Mouse (Mus musculus): ENCODE results near the gene Arsk. TPM values are rescaled to one million over a fixed set of nuclear protein-coding genes. Genes with fewer than 3 reads are reported as not detected.
A peak's percentile ranks its signal among the peaks of the same experiment; 100 is the strongest.

The Arsk gene
- polyA plus RNA-seq, 1 experiment = not detected

GRCm38 (mm10) chr13:76074323-76074722, 24.1 kb downstream of the Arsk start:
- Histone ChIP-seq H3K4me3 (ENCODE audit: insufficient read depth, low read depth, low read length) (no peak overlapping the region), H3K27ac (ENCODE audit: insufficient read depth, low read depth, low read length) (no peak overlapping the region), H3K4me1 (ENCODE audit: control insufficient read depth, insufficient read depth, low read length) (no peaks in the 10 kb centered on the region)
- TF ChIP-seq POLR2A (IDR thresholded peaks at IDR 0.05; ENCODE audit: insufficient read depth, low read depth, low read length) (no peak), CTCF (IDR thresholded peaks at IDR 0.05; ENCODE audit: insufficient read depth, low read depth, low read length) (no peak)
- 85% methylated on average over 1 of the region's 1 CpGs for WGBS

- 88% methylated on average over 13 of the region's 13 CpGs for WGBS
- no peaks in the 10 kb centered on the region for H3K4me1 ChIP-seq (ENCODE audit: control insufficient read depth, insufficient read depth, low read length)
- TF ChIP-seq CTCF (IDR thresholded peaks at IDR 0.05; ENCODE audit: insufficient read depth, low read depth, low read length) (no peak), POLR2A (IDR thresholded peaks at IDR 0.05; ENCODE audit: insufficient read depth, low read depth, low read length) (no peak)
- H3K4me3 ChIP-seq (ENCODE audit: insufficient read depth, low read depth, low read length) = no peak overlapping the region
- no peak overlapping the region for H3K27ac ChIP-seq (ENCODE audit: insufficient read depth, low read depth, low read length)
Measured at GRCm38 (mm10) chr13:76064363-76064945, 34.0 kb downstream of the Arsk start.

GRCm38 (mm10) chr13:76063548-76063947, 34.9 kb downstream of the Arsk start:
- H3K27ac ChIP-seq (ENCODE audit: insufficient read depth, low read depth, low read length) = no peak overlapping the region
- H3K4me1 ChIP-seq (ENCODE audit: control insufficient read depth, insufficient read depth, low read length) = no peaks in the 10 kb centered on the region
- TF ChIP-seq POLR2A (IDR thresholded peaks at IDR 0.05; ENCODE audit: insufficient read depth, low read depth, low read length) (no peak), CTCF (IDR thresholded peaks at IDR 0.05; ENCODE audit: insufficient read depth, low read depth, low read length) (no peak)
- WGBS = 90% methylated on average over 4 of the region's 4 CpGs
- H3K4me3 ChIP-seq (ENCODE audit: insufficient read depth, low read depth, low read length) = no peak overlapping the region

GRCm38 (mm10) chr13:76062569-76062968, 35.9 kb downstream of the Arsk start:
- WGBS = 94% methylated on average over 3 of the region's 3 CpGs
- TF ChIP-seq CTCF (IDR thresholded peaks at IDR 0.05; ENCODE audit: insufficient read depth, low read depth, low read length) (no peak), POLR2A (IDR thresholded peaks at IDR 0.05; ENCODE audit: insufficient read depth, low read depth, low read length) (no peak)
- Histone ChIP-seq H3K4me1 (ENCODE audit: control insufficient read depth, insufficient read depth, low read length) (no peaks in the 10 kb centered on the region), H3K27ac (ENCODE audit: insufficient read depth, low read depth, low read length) (no peak overlapping the region), H3K4me3 (ENCODE audit: insufficient read depth, low read depth, low read length) (no peak overlapping the region)

GRCm38 (mm10) chr13:76062126-76062525, 36.3 kb downstream of the Arsk start:
- H3K4me3 ChIP-seq (ENCODE audit: insufficient read depth, low read depth, low read length) = no peak overlapping the region
- H3K4me1 ChIP-seq (ENCODE audit: control insufficient read depth, insufficient read depth, low read length) = no peaks in the 10 kb centered on the region
- WGBS = 83% methylated on average over 3 of the region's 3 CpGs
- no peak for TF ChIP-seq POLR2A (IDR thresholded peaks at IDR 0.05; ENCODE audit: insufficient read depth, low read depth, low read length)
- TF ChIP-seq CTCF (IDR thresholded peaks at IDR 0.05; ENCODE audit: insufficient read depth, low read depth, low read length) = no peak
- H3K27ac ChIP-seq (ENCODE audit: insufficient read depth, low read depth, low read length) = no peak overlapping the region

- no peak overlapping the region for H3K27ac ChIP-seq (ENCODE audit: insufficient read depth, low read depth, low read length)
- no peak for TF ChIP-seq POLR2A (IDR thresholded peaks at IDR 0.05; ENCODE audit: insufficient read depth, low read depth, low read length)
- no peak for TF ChIP-seq CTCF (IDR thresholded peaks at IDR 0.05; ENCODE audit: insufficient read depth, low read depth, low read length)
- H3K4me1 ChIP-seq (ENCODE audit: control insufficient read depth, insufficient read depth, low read length) = peaks cover 16% of the 10 kb centered on the region
- WGBS = 89% methylated on average over 4 of the region's 4 CpGs
- no peak overlapping the region for H3K4me3 ChIP-seq (ENCODE audit: insufficient read depth, low read depth, low read length)
Measured at GRCm38 (mm10) chr13:76059591-76059990, 38.9 kb downstream of the Arsk start.

- peaks cover 16% of the 10 kb centered on the region for H3K4me1 ChIP-seq (ENCODE audit: control insufficient read depth, insufficient read depth, low read length)
- TF ChIP-seq POLR2A (IDR thresholded peaks at IDR 0.05; ENCODE audit: insufficient read depth, low read depth, low read length) (no peak), CTCF (IDR thresholded peaks at IDR 0.05; ENCODE audit: insufficient read depth, low read depth, low read length) (no peak)
- no peak overlapping the region for H3K4me3 ChIP-seq (ENCODE audit: insufficient read depth, low read depth, low read length)
- no peak overlapping the region for H3K27ac ChIP-seq (ENCODE audit: insufficient read depth, low read depth, low read length)
- WGBS = 79% methylated on average over 10 of the region's 10 CpGs
Measured at GRCm38 (mm10) chr13:76057267-76058069, 41.0 kb downstream of the Arsk start.

GRCm38 (mm10) chr13:76056896-76057266, 41.6 kb downstream of the Arsk start, which contains the start of gene Gpr150:
Gene Gpr150 (minus strand): TSS chr13:76056996.
- 13% methylated on average over 10 of the region's 10 CpGs for WGBS
- Histone ChIP-seq H3K27ac (ENCODE audit: insufficient read depth, low read depth, low read length) (no peak within 1 kb of the TSS), H3K4me1 (ENCODE audit: control insufficient read depth, insufficient read depth, low read length) (peaks cover 16% of the 10 kb centered on the region), H3K4me3 (ENCODE audit: insufficient read depth, low read depth, low read length) (peak within 1 kb of the TSS; percentile 52)
- TF ChIP-seq CTCF (IDR thresholded peaks at IDR 0.05; ENCODE audit: insufficient read depth, low read depth, low read length) = no peak
- no peak for TF ChIP-seq POLR2A (IDR thresholded peaks at IDR 0.05; ENCODE audit: insufficient read depth, low read depth, low read length)

- Histone ChIP-seq H3K4me1 (ENCODE audit: control insufficient read depth, insufficient read depth, low read length) (peaks cover 16% of the 10 kb centered on the region), H3K27ac (ENCODE audit: insufficient read depth, low read depth, low read length) (no peak overlapping the region), H3K4me3 (ENCODE audit: insufficient read depth, low read depth, low read length) (peak overlapping the region; percentile 52)
- no peak for TF ChIP-seq POLR2A (IDR thresholded peaks at IDR 0.05; ENCODE audit: insufficient read depth, low read depth, low read length)
- TF ChIP-seq CTCF (IDR thresholded peaks at IDR 0.05; ENCODE audit: insufficient read depth, low read depth, low read length) = no peak
- WGBS = under 1% methylated on average over 34 of the region's 34 CpGs
Measured at GRCm38 (mm10) chr13:76056261-76056724, 42.2 kb downstream of the Arsk start.

All from olfactory bulb, adult 2 months (tissue).